Mouse (Mus musculus) macrophage (primary cell): Measurements from ENCODE around the gene Tubb1. TPM values are rescaled to one million over a fixed set of nuclear protein-coding genes. Genes with fewer than 3 reads are reported as not detected.

Experiments used
- H3K27ac ChIP-seq: fragments of 350-480 bp; formaldehyde crosslinking; 2 replicates; pipeline ENCODE4 v1.9.0; 2021
- H3K36me3 ChIP-seq: fragments of 350-480 bp; formaldehyde crosslinking; 2 replicates; pipeline ENCODE4 v1.9.0; 2021; ENCODE audit errors: inconsistent target
- H3K4me3 ChIP-seq: fragments of 350-480 bp; formaldehyde crosslinking; 2 replicates; pipeline ENCODE4 v1.9.0; 2021; ENCODE audit errors: inconsistent target
- H3K79me2 ChIP-seq: fragments of 350-480 bp; formaldehyde crosslinking; 2 replicates; pipeline ENCODE4 v1.9.0; 2021; ENCODE audit errors: inconsistent target
- WGBS: methylation state at CpG from one replicate; pipeline ENCODE4 v1.1.7; 2026; ENCODE audit warnings: inconsistent platforms; ENCODE audit not compliant: missing documents; 5-methylcytosine and 5-hydroxymethylcytosine counted together
- polyA plus RNA-seq: library from polyadenylated mRNA; stranded (reverse); fragments of 250-400 nt; gene quantifications from 3 replicates; pipeline ENCODE4 v1.2.4, GENCODE M21; 2018; ENCODE audit warnings: inconsistent platforms
- total RNA-seq, 78 experiments: library from RNA; depleted of rRNA; stranded (reverse); fragments of 250-400 nt; gene quantifications; 1 replicate in 9 of 78; 2 replicates in 24 of 78; 3 replicates in 43 of 78; 4 replicates in 2 of 78; pipeline ENCODE4 v1.2.4; 2018; ENCODE audit warnings: inconsistent platforms in 56 of 78

Gene Tubb1
- total RNA-seq (2018; cell fraction: chromatin; rRNA removed), result 1 to 10 TPM in 1 of 26 experiments, under 1 TPM in 6, not detected in 19; 0.47 to 1.1 (median 0.69) TPM
- under 1 TPM; 0.09 to 0.90 (median 0.46) TPM for total RNA-seq (2018; cell fraction: cytosol; rRNA removed)
- 1 to 10 TPM in 7 of 26 experiments, under 1 TPM in 14, not detected in 5; 0.40 to 2.1 (median 0.73) TPM for total RNA-seq (2018; cell fraction: nucleus; rRNA removed)
- 0.50 to 0.63 TPM in 2 of 3 replicates, not detected in the other for polyA plus RNA-seq

DNA sequence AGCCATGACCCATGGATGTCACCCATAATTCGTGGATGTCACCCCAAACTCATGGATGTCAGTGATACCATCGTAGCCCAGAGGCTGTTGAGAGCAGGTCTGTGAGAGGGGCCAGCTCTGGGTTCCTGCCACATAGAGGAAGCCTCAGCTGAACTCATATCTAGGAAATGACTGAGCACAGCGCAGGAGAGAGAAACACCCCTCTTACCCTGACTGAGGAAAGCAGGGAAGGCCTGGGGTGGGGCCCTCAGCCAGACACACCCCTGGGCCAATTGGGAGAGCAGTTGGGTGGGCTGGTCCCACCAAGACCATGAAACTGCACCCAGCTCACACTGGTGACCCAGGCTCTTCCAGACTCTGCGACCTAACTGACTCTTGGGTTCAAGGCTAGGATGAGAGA, at the start of gene Tubb1:
Gene Tubb1 (plus strand): TSS at position 343 of the 400 bp plus-strand sequence.
- no peaks in the 10 kb centered on the region for H3K79me2 ChIP-seq
- no peak within 1 kb of the TSS for H3K27ac ChIP-seq
- H3K4me3 ChIP-seq, result no peak within 1 kb of the TSS
- 60% methylated on average over 4 of the region's 4 CpGs for WGBS
- no peaks in the 10 kb centered on the region for H3K36me3 ChIP-seq

DNA sequence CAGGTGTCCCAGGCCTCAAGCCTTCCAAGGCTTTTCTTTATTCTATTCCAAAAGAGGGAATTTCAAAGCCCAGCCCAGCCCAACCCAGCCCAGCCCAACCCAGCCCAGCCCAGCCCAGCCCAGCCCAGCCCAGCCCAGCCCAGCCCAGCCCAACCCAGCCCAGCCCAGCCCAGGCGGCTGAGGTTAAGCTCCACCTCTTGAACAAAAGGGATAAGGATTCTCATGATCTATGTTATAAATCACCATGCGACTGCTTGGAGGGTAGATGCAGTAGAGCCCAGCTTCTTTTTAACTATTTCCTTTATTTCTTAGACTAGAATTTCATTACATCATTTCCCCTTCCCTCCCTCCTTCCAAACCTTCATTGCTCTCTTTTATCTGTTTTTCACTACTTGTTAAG, 40.3 kb upstream of the Tubb1 start:
- 81% methylated on average over 2 of the region's 2 CpGs for WGBS
- H3K27ac ChIP-seq, result no peak overlapping the region
- no peaks in the 10 kb centered on the region for H3K36me3 ChIP-seq
- H3K79me2 ChIP-seq, result no peaks in the 10 kb centered on the region
- H3K4me3 ChIP-seq, result no peak overlapping the region

DNA sequence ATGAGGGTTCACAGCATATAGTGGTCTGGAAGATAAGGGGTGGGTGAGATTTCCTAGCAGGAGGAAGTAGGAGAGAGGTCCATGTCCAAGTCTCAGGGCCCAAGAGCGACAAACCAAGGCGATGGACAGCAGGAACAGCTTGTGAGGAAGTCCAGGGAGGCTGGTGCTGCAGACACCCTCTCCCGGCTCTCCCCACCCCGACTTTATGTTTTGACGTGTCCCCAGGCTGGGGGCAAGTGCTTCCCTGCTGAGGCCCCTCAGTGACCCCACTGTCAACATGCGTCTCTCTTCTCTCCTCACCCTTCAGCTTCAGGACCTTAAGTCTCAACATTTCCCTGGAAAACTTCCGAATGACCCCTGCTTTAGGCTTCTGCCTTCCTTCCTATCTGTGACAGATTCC, 37.4 kb upstream of the Tubb1 start:
- Histone ChIP-seq H3K79me2 (peaks cover 23% of the 10 kb centered on the region), H3K4me3 (no peak overlapping the region), H3K27ac (no peak overlapping the region), H3K36me3 (no peaks in the 10 kb centered on the region)
- WGBS, result 80% methylated on average over 7 of the region's 7 CpGs

DNA sequence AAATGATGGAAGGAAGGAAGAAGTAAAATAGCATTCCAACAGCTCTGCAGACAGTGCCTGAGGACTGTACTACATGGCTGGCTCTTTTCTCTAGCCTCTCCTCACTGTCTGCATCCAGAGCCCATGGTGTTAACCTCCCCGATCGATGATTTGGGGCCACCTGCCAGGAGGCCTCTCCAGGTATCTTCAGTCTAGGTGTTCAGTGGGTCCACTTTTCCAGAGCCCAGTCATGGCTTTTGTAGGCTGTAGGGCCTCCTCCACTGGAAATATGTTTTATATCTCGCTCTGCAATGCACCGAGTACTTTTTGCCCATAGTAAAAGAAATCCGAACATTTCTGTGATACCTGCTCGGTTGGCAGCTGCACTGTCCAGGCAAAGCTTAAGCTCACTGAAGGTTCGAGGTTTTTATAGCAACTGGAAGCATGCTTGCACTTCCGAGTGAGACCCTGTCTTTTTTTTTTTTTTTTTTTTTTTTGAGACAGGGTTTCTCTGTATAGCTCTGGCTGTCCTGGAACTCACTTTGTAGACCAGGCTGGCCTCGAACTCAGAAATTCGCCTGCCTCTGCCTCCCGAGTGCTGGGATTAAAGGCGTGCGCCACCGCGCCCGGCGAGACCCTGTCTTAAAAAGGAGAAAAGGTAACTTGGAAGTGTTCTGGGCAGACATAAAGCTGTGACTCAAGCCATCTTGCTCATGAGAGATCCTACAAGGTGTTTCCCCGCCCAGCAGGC, 35.3 kb upstream of the Tubb1 start:
- H3K4me3 ChIP-seq, result no peak overlapping the region

DNA sequence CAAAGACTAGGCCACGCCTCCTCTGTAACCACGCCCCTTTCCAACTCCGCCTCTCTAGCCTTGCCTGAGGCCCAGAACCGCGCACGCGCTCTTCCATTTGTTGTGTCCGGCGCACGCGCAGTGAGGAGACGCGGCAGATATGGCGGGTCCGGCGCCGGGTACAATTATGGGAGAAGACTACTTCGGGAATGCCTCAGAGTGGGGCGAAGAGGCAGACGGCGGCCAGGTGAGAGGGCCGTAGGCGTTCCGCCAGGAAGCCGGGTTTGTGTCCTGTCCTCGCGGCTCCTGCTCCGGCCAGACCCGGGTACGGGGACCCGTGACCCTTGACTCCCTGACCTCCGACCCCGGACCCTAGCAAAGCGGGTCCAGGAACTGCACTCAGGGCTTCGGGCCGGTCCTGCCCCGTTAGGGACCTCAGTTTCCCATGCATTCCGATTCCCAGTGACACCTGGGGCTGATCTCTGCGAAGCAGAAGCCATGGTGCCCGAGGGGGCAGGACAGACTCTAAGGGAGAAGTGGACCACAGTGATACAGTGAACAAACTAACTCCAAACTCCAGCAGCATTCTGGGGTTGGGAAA, 34.7 kb upstream of the Tubb1 start, which contains the start of gene Nelfcd:
Gene Nelfcd (plus strand): TSS at position 74 of the 580 bp plus-strand sequence.
- H3K4me3 ChIP-seq, result peak within 1 kb of the TSS; percentile 72
- WGBS, result under 1% methylated on average over 40 of the region's 40 CpGs
- H3K27ac ChIP-seq, result peak within 1 kb of the TSS; percentile 21; the same call in 1 of the 2 replicates
- peaks cover 11% of the 10 kb centered on the region; the same call in 1 of the 2 replicates for H3K36me3 ChIP-seq
- H3K79me2 ChIP-seq, result peaks cover 27% of the 10 kb centered on the region

More for the DNA sequence above, 35.3 kb upstream of the Tubb1 start:
- Histone ChIP-seq H3K36me3 (peaks cover 5% of the 10 kb centered on the region; the same call in 1 of the 2 replicates), H3K79me2 (peaks cover 27% of the 10 kb centered on the region), H3K27ac (no peak overlapping the region)
- 79% methylated on average over 8 of the region's 18 CpGs for WGBS

DNA sequence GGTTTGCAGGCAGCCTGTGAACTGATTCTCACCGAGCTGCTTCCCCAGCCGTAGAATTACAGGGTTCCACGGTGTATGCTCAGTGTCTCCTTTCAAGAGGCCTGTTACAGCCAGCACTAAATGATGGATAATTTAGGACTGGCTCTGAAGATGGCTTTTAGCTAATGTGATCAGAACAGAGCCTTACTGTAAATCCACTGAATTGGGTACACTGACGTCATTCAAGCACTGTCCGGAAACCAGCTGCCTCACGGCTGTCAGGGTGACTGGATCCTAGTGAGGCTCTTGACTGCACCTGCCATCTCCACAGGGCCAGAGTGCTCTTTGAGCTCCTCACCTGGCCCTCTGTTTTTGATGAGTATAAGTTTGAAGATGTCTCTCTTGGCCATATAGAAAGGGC, 29.4 kb upstream of the Tubb1 start:
- Histone ChIP-seq H3K79me2 (peaks cover 24% of the 10 kb centered on the region), H3K27ac (no peak overlapping the region), H3K36me3 (peaks cover 23% of the 10 kb centered on the region; the same call in 1 of the 2 replicates), H3K4me3 (no peak overlapping the region)
- 95% methylated on average over 6 of the region's 6 CpGs for WGBS

DNA sequence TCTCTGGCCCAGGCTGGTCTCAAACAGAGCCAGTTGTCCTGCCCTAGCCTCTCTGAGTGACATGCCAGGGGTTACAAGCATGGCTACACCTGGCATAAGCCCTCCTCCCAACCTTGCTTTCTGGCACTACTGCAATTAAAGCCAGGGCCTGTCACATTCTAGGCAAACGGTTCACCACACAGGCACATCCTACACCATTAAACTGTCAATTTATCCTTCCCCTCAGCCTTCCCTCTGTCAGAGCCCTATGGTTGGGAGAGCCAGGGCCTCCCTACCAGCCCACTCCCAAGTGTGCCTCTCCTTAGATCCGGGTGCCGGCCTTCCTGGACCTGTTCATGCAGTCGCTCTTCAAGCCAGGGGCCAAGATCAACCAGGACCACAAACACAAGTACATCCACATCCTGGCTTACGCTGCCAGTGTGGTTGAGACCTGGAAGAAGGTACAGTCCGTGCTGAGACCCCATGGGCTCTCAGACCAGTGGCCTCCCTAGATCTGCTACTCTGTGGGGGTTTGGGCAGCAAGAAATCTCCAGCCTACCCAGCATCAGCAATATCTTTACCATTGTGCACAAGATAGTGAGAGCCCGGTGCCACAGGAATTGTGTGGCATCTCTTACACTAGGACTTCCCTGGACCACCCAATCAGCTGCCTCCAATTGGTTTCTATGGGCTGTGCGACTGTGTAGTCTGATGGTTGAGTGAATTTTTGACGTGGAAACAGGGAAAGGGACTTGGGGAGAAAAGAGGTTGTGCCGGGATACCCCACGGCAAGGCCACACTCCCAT, 26.0 kb upstream of the Tubb1 start:
- no peak overlapping the region for H3K27ac ChIP-seq
- H3K79me2 ChIP-seq, result peaks cover 8% of the 10 kb centered on the region; the same call in 1 of the 2 replicates
- peaks cover 56% of the 10 kb centered on the region for H3K36me3 ChIP-seq
- no peak overlapping the region for H3K4me3 ChIP-seq
- WGBS, result 92% methylated on average over 11 of the region's 11 CpGs

DNA sequence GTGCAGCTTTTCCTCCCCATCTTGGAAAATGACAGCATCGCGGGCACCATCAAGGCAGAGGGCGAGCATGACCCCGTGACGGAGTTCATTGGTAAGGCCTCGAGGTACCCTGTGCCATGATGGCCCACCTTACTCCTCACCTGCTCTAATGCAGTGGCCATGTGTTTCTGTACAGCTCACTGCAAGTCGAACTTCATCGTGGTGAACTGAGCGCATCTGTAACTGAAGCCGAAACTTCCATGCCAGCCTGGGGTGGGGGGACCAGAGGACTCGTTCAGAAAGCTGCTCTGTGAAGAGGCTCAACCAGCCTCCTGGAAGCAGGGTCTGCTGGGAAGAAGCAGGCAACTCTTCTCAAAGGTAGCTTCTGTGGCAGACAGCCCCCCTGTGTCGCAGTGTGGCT, 23.6 kb upstream of the Tubb1 start:
- WGBS, result 92% methylated on average over 9 of the region's 12 CpGs
- H3K27ac ChIP-seq, result no peak overlapping the region
- peaks cover 61% of the 10 kb centered on the region for H3K36me3 ChIP-seq
- H3K79me2 ChIP-seq, result peaks cover 31% of the 10 kb centered on the region
- H3K4me3 ChIP-seq, result no peak overlapping the region

DNA sequence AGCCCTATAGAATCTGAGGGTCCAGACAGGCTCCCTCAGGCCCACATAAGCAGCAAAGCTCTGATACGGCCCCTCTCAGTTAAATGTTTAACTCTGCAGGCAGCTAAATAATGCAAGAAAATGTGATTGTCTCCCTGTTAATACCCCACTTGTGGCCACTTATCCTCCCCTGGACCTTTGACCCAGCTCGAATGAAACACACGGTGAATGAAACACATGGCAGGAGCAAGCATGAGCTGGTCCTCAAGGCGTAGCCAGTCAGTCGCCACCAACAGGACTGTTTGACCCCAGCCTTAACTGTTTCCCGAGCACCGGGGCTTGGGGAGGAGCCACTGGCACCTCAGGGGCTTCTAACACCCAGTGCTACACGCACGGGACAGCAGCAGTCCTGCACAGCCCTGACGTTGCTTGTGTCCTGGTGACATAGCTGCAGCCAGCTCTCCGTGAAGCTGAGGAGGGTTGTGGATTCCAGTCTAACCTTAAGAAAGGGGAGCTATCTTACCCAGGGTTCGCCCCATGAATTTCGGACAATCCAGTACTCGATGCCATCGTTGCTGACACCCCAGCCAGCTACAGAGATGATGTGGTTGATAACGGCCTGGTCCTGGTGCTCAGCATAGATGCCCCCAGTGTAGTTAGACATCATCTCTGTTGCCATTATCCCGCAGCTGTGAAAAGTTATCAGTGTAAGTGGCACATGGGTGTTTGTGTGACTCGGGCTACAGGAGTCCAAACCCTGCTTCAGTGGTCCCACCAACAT, 22.2 kb upstream of the Tubb1 start:
- peaks cover 68% of the 10 kb centered on the region for H3K36me3 ChIP-seq
- H3K27ac ChIP-seq, result no peak overlapping the region
- H3K79me2 ChIP-seq, result peaks cover 45% of the 10 kb centered on the region
- no peak overlapping the region for H3K4me3 ChIP-seq
- WGBS, result 97% methylated on average over 16 of the region's 18 CpGs

DNA sequence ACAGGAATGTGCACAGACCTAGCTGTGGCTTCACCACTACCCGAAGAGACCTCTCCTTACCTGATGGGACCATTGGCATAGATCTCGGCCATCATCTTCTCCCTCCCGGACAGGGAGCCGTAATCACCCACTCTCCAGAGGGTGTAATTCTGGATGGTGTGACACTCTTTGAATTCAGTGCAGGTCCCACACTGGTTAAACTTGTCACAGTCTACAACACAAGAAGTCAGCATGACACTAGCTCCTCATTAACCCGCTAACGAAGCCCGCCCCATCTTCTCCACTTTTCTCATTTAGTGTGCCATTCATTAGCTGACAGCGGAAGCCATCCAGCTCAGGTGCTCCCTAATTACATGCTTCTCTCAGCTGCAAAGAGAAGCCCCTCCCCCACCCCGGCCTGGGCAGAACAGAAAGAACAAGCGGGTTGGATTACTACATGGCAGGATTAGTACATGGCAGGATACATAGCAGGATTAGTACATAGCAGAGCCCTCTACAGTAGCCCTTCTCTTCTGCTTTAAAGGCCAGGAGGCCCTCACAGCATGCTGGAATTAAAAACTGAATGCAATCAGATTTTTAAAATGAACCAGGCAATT, 21.4 kb upstream of the Tubb1 start:
- peaks cover 54% of the 10 kb centered on the region for H3K79me2 ChIP-seq
- 91% methylated on average over 10 of the region's 10 CpGs for WGBS

DNA sequence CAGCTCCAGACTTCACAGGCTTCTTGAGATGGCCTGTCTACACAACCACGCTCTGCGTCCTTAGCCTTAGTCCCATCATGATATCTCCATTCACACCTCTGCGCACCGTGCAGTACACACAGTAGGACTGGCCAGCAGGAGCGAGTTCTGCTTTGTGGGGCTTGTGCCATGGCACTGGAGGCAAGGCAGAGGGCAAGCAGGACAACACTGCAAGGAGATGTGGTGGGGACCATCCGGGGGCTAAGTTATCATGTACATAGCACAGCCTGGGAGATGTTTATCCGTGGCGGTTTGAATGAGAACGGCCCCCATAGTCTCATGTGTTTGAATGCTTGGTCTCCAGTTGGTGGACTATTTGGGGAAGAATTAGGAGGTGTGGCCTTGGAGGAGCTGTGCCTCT, 15.6 kb upstream of the Tubb1 start:
- H3K36me3 ChIP-seq, result peaks cover 55% of the 10 kb centered on the region
- H3K79me2 ChIP-seq, result peaks cover 88% of the 10 kb centered on the region
- no peak overlapping the region for H3K4me3 ChIP-seq
- 98% methylated on average over 9 of the region's 9 CpGs for WGBS
- no peak overlapping the region for H3K27ac ChIP-seq

More for the DNA sequence above, 21.4 kb upstream of the Tubb1 start:
- Histone ChIP-seq H3K36me3 (peaks cover 74% of the 10 kb centered on the region), H3K27ac (no peak overlapping the region), H3K4me3 (no peak overlapping the region)

DNA sequence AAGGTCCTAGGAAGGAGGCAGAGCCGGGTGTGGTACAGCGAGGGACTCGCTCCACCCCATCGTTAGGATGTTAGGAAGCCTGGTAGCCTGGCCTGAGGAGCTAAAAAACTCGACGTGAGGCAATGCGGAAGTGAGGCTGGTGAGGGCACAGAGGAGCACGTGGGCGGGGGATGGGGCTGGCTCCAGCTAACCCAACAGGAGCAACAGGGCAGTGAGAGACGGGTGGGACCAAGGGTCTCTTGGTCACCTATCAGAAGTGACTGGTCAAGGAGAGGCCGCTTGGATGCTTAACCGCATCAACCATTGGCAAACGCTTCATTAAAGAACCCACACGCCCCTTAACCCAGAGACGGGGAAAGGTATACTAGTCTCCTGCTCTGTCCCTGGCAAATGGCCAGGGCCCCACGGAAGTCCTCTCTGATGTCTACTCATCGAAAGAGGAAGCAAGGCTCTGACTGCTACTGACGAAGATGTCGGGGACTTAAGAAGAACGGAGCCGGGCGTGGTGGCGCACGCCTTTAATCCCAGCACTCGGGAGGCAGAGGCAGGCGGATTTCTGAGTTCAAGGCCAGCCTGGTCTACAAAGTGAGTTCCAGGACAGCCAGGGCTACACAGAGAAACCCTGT, 14.3 kb upstream of the Tubb1 start:
- peak overlapping the region; percentile 99 for H3K27ac ChIP-seq
- peaks cover 43% of the 10 kb centered on the region for H3K36me3 ChIP-seq
- peaks cover 76% of the 10 kb centered on the region for H3K79me2 ChIP-seq
- WGBS, result 34% methylated on average over 17 of the region's 26 CpGs
- peak overlapping the region; percentile 91 for H3K4me3 ChIP-seq
